Comparison of ENCODE assay signal across 7 mouse cellular contexts in the genomic region with DNA sequence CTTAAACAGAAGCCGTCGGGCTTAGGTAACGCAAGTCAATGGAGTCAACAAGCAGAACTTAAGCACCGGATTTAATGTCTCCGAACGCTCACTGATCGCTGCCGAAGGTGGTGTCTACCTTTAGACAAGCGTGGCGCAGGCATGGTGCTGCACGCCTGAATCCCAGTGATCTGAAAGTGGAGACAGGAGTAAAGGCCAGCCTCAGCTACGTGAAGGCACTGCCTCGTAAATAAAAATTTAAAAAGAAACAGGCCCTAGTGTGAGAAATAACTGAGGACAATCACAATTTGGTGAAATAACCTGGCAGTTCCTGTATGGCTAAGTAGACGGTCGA. TPM values are rescaled to one million over a fixed set of nuclear protein-coding genes. Genes with fewer than 3 reads are reported as not detected.
DNase-seq lines count a peak whose midpoint lies in the region; ATAC-seq and TF ChIP-seq lines count a peak whose summit lies in the region.

No protein-coding gene starts in this region.

- no peaks in the 10 kb centered on the region for H3K27me3 ChIP-seq in lung, postnatal 0 days (replicated peaks; ENCODE audit: insufficient read depth, low read length)
- no peaks in the 10 kb centered on the region for H3K27me3 ChIP-seq in forebrain, embryonic 10.5 days (ENCODE audit: poor library complexity, severe bottlenecking)
- no peaks in the 10 kb centered on the region for H3K27me3 ChIP-seq in limb, embryonic 15.5 days
- H3K27me3 ChIP-seq in stomach, embryonic 15.5 days (replicated peaks) = no peaks in the 10 kb centered on the region

- peak overlapping the region; percentile 83 for H3K9ac ChIP-seq in lung, postnatal 0 days (replicated peaks; ENCODE audit: low read depth)
- H3K9ac ChIP-seq in limb, embryonic 15.5 days = peak overlapping the region; percentile 78
- peak overlapping the region; percentile 35 for H3K9ac ChIP-seq in stomach, embryonic 15.5 days

- H3K4me1 ChIP-seq in lung, postnatal 0 days (ENCODE audit: insufficient read depth, low read depth, low read length) = peaks cover 3% of the 10 kb centered on the region; the same call in 1 of the 2 replicates
- peaks cover 49% of the 10 kb centered on the region for H3K4me1 ChIP-seq in forebrain, embryonic 10.5 days
- peaks cover 23% of the 10 kb centered on the region for H3K4me1 ChIP-seq in limb, embryonic 15.5 days
- H3K4me1 ChIP-seq in stomach, embryonic 15.5 days = peaks cover 13% of the 10 kb centered on the region; the same call in 1 of the 2 replicates

- TF ChIP-seq CTCF in lung, postnatal 0 days (IDR thresholded peaks at IDR 0.05) = no peak

- peak overlapping the region; percentile 76 for H3K4me2 ChIP-seq in lung, postnatal 0 days (replicated peaks; ENCODE audit: low read depth, low read length)
- H3K4me2 ChIP-seq in limb, embryonic 15.5 days = peak overlapping the region; percentile 81
- peak overlapping the region; percentile 69 for H3K4me2 ChIP-seq in stomach, embryonic 15.5 days

- H3K4me3 ChIP-seq in lung, postnatal 0 days (ENCODE audit: low read depth, low read length) = peak overlapping the region; percentile 69
- H3K4me3 ChIP-seq in forebrain, embryonic 10.5 days = peak overlapping the region; percentile 79
- H3K4me3 ChIP-seq in limb, embryonic 15.5 days = peak overlapping the region; percentile 73
- H3K4me3 ChIP-seq in stomach, embryonic 15.5 days (replicated peaks) = peak overlapping the region; percentile 67

- ATAC-seq in lung, postnatal 0 days = peak; percentile 5; the same call in 1 of the 2 replicates
- ATAC-seq in limb, embryonic 15.5 days (ENCODE audit: insufficient number of reproducible peaks, low FRiP score, low TSS enrichment, low read depth) = no peak; the same call in 1 of the 2 replicates
- ATAC-seq in stomach, embryonic 15.5 days (ENCODE audit: insufficient read depth, low FRiP score, low read depth) = no peak

- H3K36me3 ChIP-seq in lung, postnatal 0 days (ENCODE audit: insufficient read depth, low read length) = 0 out of 2 replicates have a peak, but pooled peaks cover 4% of the 10 kb centered on the region
- no peaks in the 10 kb centered on the region for H3K36me3 ChIP-seq in forebrain, embryonic 10.5 days (replicated peaks)
- peaks cover 3% of the 10 kb centered on the region; the same call in 1 of the 2 replicates for H3K36me3 ChIP-seq in limb, embryonic 15.5 days
- no peaks in the 10 kb centered on the region for H3K36me3 ChIP-seq in stomach, embryonic 15.5 days

- peak overlapping the region; percentile 96 for H3K27ac ChIP-seq in lung, postnatal 0 days (ENCODE audit: low read length)
- H3K27ac ChIP-seq in forebrain, embryonic 10.5 days = peak overlapping the region; percentile 90
- peak overlapping the region; percentile 94 for H3K27ac ChIP-seq in limb, embryonic 15.5 days
- peak overlapping the region; percentile 88 for H3K27ac ChIP-seq in stomach, embryonic 15.5 days

- WGBS in lung, postnatal 0 days = under 1% methylated on average over 15 of the region's 15 CpGs
- 0% methylated on average over 15 of the region's 15 CpGs for WGBS in forebrain, embryonic 10.5 days
- WGBS in limb, embryonic 15.5 days = under 1% methylated on average over 15 of the region's 15 CpGs
- under 1% methylated on average over 15 of the region's 15 CpGs for WGBS in stomach, embryonic 15.5 days

- DNase-seq in lung, postnatal 0 days (ENCODE audit: low spot score) = no peak
- no peak for DNase-seq in lung, adult 18-20 months
- DNase-seq in forebrain, embryonic 10.5 days (ENCODE audit: extremely low spot score, low spot score) = no peak
- no peak for DNase-seq in B cell, adult 2 months
- DNase-seq in left cerebral cortex, adult 8-10 months (ENCODE audit: low spot score in 2 of 2) = no peak

- H3K9me3 ChIP-seq in lung, postnatal 0 days (ENCODE audit: low read length) = no peaks in the 10 kb centered on the region
- no peaks in the 10 kb centered on the region for H3K9me3 ChIP-seq in forebrain, embryonic 10.5 days
- no peaks in the 10 kb centered on the region for H3K9me3 ChIP-seq in limb, embryonic 15.5 days
- no peaks in the 10 kb centered on the region for H3K9me3 ChIP-seq in stomach, embryonic 15.5 days

- no peak for TF ChIP-seq EP300 in lung, postnatal 0 days (IDR thresholded peaks at IDR 0.05)

RNA-seq across cellular contexts. Expression of a gene that starts 0.6 kb away (rescaled TPM):
- polyA plus RNA-seq in lung, postnatal 0 days (2015; fragmentation: Nextera tagmentation; extraction: Ambion mirVana) = 13.4 and 14.0 TPM in 2 replicates
- 16.0 and 16.7 TPM in 2 replicates for polyA plus RNA-seq in forebrain, embryonic 10.5 days (2016; fragmentation: Nextera tagmentation; extraction: Ambion mirVana)
- polyA plus RNA-seq in limb, embryonic 15.5 days (2015; fragmentation: Nextera tagmentation; extraction: Ambion mirVana) = 24.1 and 24.5 TPM in 2 replicates
- polyA plus RNA-seq in stomach, embryonic 15.5 days (2015; fragmentation: Nextera tagmentation; extraction: Ambion mirVana) = 12.0 and 14.2 TPM in 2 replicates
- 10 to 100 TPM; 30.1 to 41.4 (median 32.4) TPM for total RNA-seq in left cerebral cortex, adult 8-10 months (2022)

RNA-seq across cellular contexts. Expression of a gene that starts 1.6 kb away (rescaled TPM):
- polyA plus RNA-seq in lung, postnatal 0 days (2015; fragmentation: Nextera tagmentation; extraction: Ambion mirVana) = 14.4 and 17.3 TPM in 2 replicates
- 33.9 and 36.0 TPM in 2 replicates for polyA plus RNA-seq in forebrain, embryonic 10.5 days (2016; fragmentation: Nextera tagmentation; extraction: Ambion mirVana)
- polyA plus RNA-seq in limb, embryonic 15.5 days (2015; fragmentation: Nextera tagmentation; extraction: Ambion mirVana) = 32.5 and 34.1 TPM in 2 replicates
- 33.0 and 35.8 TPM in 2 replicates for polyA plus RNA-seq in stomach, embryonic 15.5 days (2015; fragmentation: Nextera tagmentation; extraction: Ambion mirVana)
- 10 to 100 TPM in 1 of 4 experiments, 1 to 10 TPM in 3; 6.2 to 13.1 (median 6.6) TPM for total RNA-seq in left cerebral cortex, adult 8-10 months (2022)
